Mouse (Mus musculus): ENCODE results near the gene Tfeb.

Tfeb gene

GRCm38 (mm10) chr17:47712889-47713571 is 23.8 kb upstream of the Tfeb start:
- in situ Hi-C loops (cut with MboI, MseI), result no loop called here

- in situ Hi-C loops (cut with MboI, MseI), result no loop called here
Measured at GRCm38 (mm10) chr17:47715037-47715436, 21.8 kb upstream of the Tfeb start.

- in situ Hi-C loops (cut with MboI, MseI), result no loop called here
Measured at GRCm38 (mm10) chr17:47721183-47721582, 15.6 kb upstream of the Tfeb start.

GRCm38 (mm10) chr17:47726566-47726965 is 10.3 kb upstream of the Tfeb start, which contains the start of gene Pgc:
Gene Pgc, plus strand, starts transcription at chr17:47726842.
- in situ Hi-C loops (cut with MboI, MseI), result no loop called here

- in situ Hi-C loops (cut with MboI, MseI), result no loop called here
Measured at GRCm38 (mm10) chr17:47730633-47731575, 5.9 kb upstream of the Tfeb start.

- in situ Hi-C loops (cut with MboI, MseI), result no loop called here
Measured at GRCm38 (mm10) chr17:47735553-47736100, 1.2 kb upstream of the Tfeb start.

GRCm38 (mm10) chr17:47737271-47738065 is 638 bp downstream of the Tfeb start:
- in situ Hi-C loops (cut with MboI, MseI), result no loop called here

GRCm38 (mm10) chr17:47738066-47738878 is 1.4 kb downstream of the Tfeb start:
- in situ Hi-C loops (cut with MboI, MseI), result no loop called here

GRCm38 (mm10) chr17:47738879-47739798 is 2.3 kb downstream of the Tfeb start:
- in situ Hi-C loops (cut with MboI, MseI), result no loop called here

- in situ Hi-C loops (cut with MboI, MseI), result no loop called here
Measured at GRCm38 (mm10) chr17:47740186-47740585, 3.4 kb downstream of the Tfeb start.

GRCm38 (mm10) chr17:47742991-47743734 is 6.3 kb downstream of the Tfeb start:
- in situ Hi-C loops (cut with MboI, MseI), result no loop called here

- in situ Hi-C loops (cut with MboI, MseI), result no loop called here
Measured at GRCm38 (mm10) chr17:47744086-47744485, 7.3 kb downstream of the Tfeb start.

GRCm38 (mm10) chr17:47744746-47745368 is 8.0 kb downstream of the Tfeb start:
- in situ Hi-C loops (cut with MboI, MseI), result no loop called here

GRCm38 (mm10) chr17:47748791-47749553 is 12.1 kb downstream of the Tfeb start:
- in situ Hi-C loops (cut with MboI, MseI), result no loop called here

GRCm38 (mm10) chr17:47749626-47750025 is 12.8 kb downstream of the Tfeb start:
- in situ Hi-C loops (cut with MboI, MseI), result no loop called here

- in situ Hi-C loops (cut with MboI, MseI), result no loop called here
Measured at GRCm38 (mm10) chr17:47750101-47750500, 13.3 kb downstream of the Tfeb start.

GRCm38 (mm10) chr17:47751811-47752210 is 15.0 kb downstream of the Tfeb start:
- in situ Hi-C loops (cut with MboI, MseI), result no loop called here
